Mouse (Mus musculus): ENCODE measurements around the gene Gstt2.

DNA sequence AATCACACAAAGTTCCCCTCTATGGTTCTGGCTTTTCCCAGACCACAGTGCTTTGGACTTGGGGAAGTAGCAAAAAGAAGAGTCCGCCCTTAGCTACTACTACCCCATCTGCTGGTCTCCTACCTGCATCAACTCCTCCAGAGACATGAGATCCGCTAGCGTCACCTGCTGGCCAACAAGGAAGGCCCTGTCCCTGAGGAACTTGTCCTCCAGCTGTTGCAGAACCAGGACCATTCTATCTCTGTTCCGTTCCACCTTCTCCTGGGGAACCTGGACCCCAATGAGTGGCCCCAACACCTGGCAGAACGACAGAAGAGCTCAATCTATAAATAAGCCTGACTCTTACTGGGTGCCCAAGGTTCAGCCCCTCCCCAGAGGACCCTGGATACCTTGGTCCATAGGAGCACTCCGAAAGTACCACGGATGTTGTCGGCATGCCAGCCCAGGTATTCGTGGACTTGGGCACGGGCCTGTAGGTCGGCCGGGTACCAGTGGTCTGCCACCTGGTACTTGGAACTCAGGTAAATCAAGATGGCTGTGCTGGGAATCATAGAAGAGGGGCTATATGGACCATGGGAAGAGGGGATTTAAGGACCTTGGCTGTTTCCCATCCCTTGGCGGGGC is 4.8 kb downstream of the Gstt2 start:
- peak; percentile 80 for TF ChIP-seq CTCF (IDR thresholded peaks at IDR 0.05; ENCODE audit: control insufficient read depth, insufficient read depth, insufficient read length)
- TF ChIP-seq USF1 (IDR thresholded peaks at IDR 0.05; ENCODE audit: low read depth), result no peak
- no peak for TF ChIP-seq MYOG (IDR thresholded peaks at IDR 0.05; ENCODE audit: control insufficient read depth, extremely low read depth, insufficient read length)
- TF ChIP-seq MYOD1 (IDR thresholded peaks at IDR 0.05; ENCODE audit: control insufficient read depth, insufficient read length, low read depth), result no peak
- no peak for TF ChIP-seq MAX (IDR thresholded peaks at IDR 0.05)
- TF ChIP-seq CEBPB (IDR thresholded peaks at IDR 0.05; ENCODE audit: low read depth), result no peak
- TF ChIP-seq FOSL1 (IDR thresholded peaks at IDR 0.05; ENCODE audit: insufficient read depth, low read length, poor library complexity, severe bottlenecking), result no peak
